Mouse (Mus musculus) heart, embryonic 14.5 days (tissue): ENCODE data around the gene Tmem240. TPM values are rescaled to one million over a fixed set of nuclear protein-coding genes. Genes with fewer than 3 reads are reported as not detected.
A peak's percentile ranks its signal among the peaks of the same experiment; 100 is the strongest.

Experiments
- ATAC-seq: fragments of 200-750 bp; cut with Nextera tagmentation; 2 replicates; pipeline ENCODE4 v1.8.0; 2017; ENCODE audit warnings: low read depth, moderate TSS enrichment; ENCODE audit not compliant: insufficient number of reproducible peaks, insufficient read depth, low FRiP score
- H3K27ac ChIP-seq, 2 experiments: fragments of 200-500 bp in 1 of 2; fragments of 300-500 bp in 1 of 2; sonication (generic) in 1 of 2; replicated peaks in 1 of 2; 2 replicates each; pipeline ENCODE4 v1.5.1; 2012 to 2014; ENCODE audit warnings: low read depth in 2 of 2, low read length in 2 of 2, control low read depth in 1 of 2, mild to moderate bottlenecking in 1 of 2, mixed read lengths in 1 of 2; ENCODE audit not compliant: control insufficient read depth in 1 of 2, insufficient read depth in 1 of 2
- H3K27me3 ChIP-seq: fragments of 300-500 bp; sonication (generic); 2 replicates; pipeline ENCODE4 v1.6.1; 2014; ENCODE audit warnings: mild to moderate bottlenecking, low read length, control low read depth; ENCODE audit not compliant: control insufficient read depth, insufficient read depth
- H3K36me3 ChIP-seq: fragments of 300-500 bp; sonication (generic); 2 replicates; pipeline ENCODE4 v1.6.1; 2014; ENCODE audit warnings: mild to moderate bottlenecking, control low read depth, low read length, mixed read lengths; ENCODE audit not compliant: control insufficient read depth, insufficient read depth
- H3K4me1 ChIP-seq, 2 experiments: fragments of 200-500 bp in 1 of 2; fragments of 300-500 bp in 1 of 2; sonication (generic) in 1 of 2; 2 replicates each; pipeline ENCODE4 v1.6.1; 2012 to 2014; ENCODE audit warnings: low read length in 2 of 2, control low read depth in 1 of 2, mixed read lengths in 1 of 2; ENCODE audit not compliant: control insufficient read depth in 2 of 2, insufficient read depth in 2 of 2
- H3K4me2 ChIP-seq: fragments of 300-500 bp; sonication (generic); 2 replicates; pipeline ENCODE4 v1.6.1; 2014; ENCODE audit warnings: mild to moderate bottlenecking, low read length
- H3K4me3 ChIP-seq, 2 experiments: fragments of 200-500 bp in 1 of 2; fragments of 300-500 bp in 1 of 2; sonication (generic) in 1 of 2; 2 replicates each; pipeline ENCODE4 v1.5.1; 2012 to 2014; ENCODE audit warnings: low read length in 2 of 2, mild to moderate bottlenecking in 2 of 2, control low read depth in 1 of 2, low read depth in 1 of 2, moderate library complexity in 1 of 2; ENCODE audit not compliant: control insufficient read depth in 1 of 2, insufficient read depth in 1 of 2
- H3K9ac ChIP-seq: fragments of 300-500 bp; sonication (generic); 2 replicates; pipeline ENCODE4 v1.6.1; 2014; ENCODE audit warnings: mild to moderate bottlenecking, low read length
- H3K9me3 ChIP-seq: fragments of 300-500 bp; sonication (generic); 2 replicates; pipeline ENCODE4 v1.6.1; 2016; ENCODE audit warnings: low read length, control low read depth; ENCODE audit not compliant: control insufficient read depth
- WGBS: fragments of 180-500 bp; shearing (Covaris S2); extraction: QIAGEN DNeasy Blood & Tissue Kit; methylation state at CpG from one replicate; pipeline ENCODE4 v1.1.7; 2014; 5-methylcytosine and 5-hydroxymethylcytosine counted together
- polyA plus RNA-seq: library from polyadenylated mRNA; unstranded; fragments of >200 nt; fragmentation: Nextera tagmentation; extraction: Ambion mirVana; gene quantifications from 2 replicates; pipeline ENCODE4 v1.2.1, GENCODE M21; 2014

Gene Tmem240
- polyA plus RNA-seq, 1 experiment from 2014 or later, result 0.28 TPM

GRCm38 (mm10) chr4:155761356-155762099 lies 26.9 kb downstream of the Tmem240 start:
- peak overlapping the region; percentile 83 for H3K9ac ChIP-seq
- peak overlapping the region in 1 of 2 experiments; percentile 48; a peak in 2 of 4 replicates for H3K27ac ChIP-seq
- peak overlapping the region; percentile 63 to 85 for H3K4me3 ChIP-seq
- peak overlapping the region; percentile 97 for H3K4me2 ChIP-seq
- H3K36me3 ChIP-seq, result peaks cover 16% of the 10 kb centered on the region
- ATAC-seq, result no peak
- no peaks in the 10 kb centered on the region for H3K27me3 ChIP-seq
- H3K9me3 ChIP-seq, result no peaks in the 10 kb centered on the region
- peaks cover 12 to 35% of the 10 kb centered on the region in 2 experiments for H3K4me1 ChIP-seq
- WGBS, result 3% methylated on average over 28 of the region's 28 CpGs

GRCm38 (mm10) chr4:155762357-155762756 lies 27.8 kb downstream of the Tmem240 start:
- 78% methylated on average over 3 of the region's 3 CpGs for WGBS
- no peak for ATAC-seq
- Histone ChIP-seq H3K27me3 (no peaks in the 10 kb centered on the region), H3K36me3 (peaks cover 8% of the 10 kb centered on the region; the same call in 1 of the 2 replicates), H3K9me3 (no peaks in the 10 kb centered on the region), H3K4me1 (peaks cover 7 to 29% of the 10 kb centered on the region in 2 experiments), H3K27ac (no peak overlapping the region), H3K9ac (no peak overlapping the region), H3K4me3 (no peak overlapping the region), H3K4me2 (0 out of 2 replicates have a peak overlapping the region, but pooled peaks have one; percentile 97)

GRCm38 (mm10) chr4:155769496-155769879 lies 34.9 kb downstream of the Tmem240 start:
- Histone ChIP-seq H3K27ac (no peak overlapping the region; a peak in 1 of 4 replicates), H3K9ac (peak overlapping the region; percentile 88), H3K4me3 (peak overlapping the region in 1 of 2 experiments; percentile 63; a peak in 2 of 4 replicates), H3K4me1 (peaks cover 4 to 12% of the 10 kb centered on the region in 2 experiments; a peak in 3 of 4 replicates), H3K4me2 (peak overlapping the region; percentile 90), H3K36me3 (no peaks in the 10 kb centered on the region), H3K9me3 (no peaks in the 10 kb centered on the region), H3K27me3 (peaks cover 35% of the 10 kb centered on the region)
- 63% methylated on average over 5 of the region's 5 CpGs for WGBS
- no peak for ATAC-seq

- Histone ChIP-seq H3K36me3 (no peaks in the 10 kb centered on the region), H3K27ac (peak overlapping the region; percentile 20 to 75), H3K4me1 (peaks cover 8 to 17% of the 10 kb centered on the region in 2 experiments; a peak in 3 of 4 replicates), H3K27me3 (peaks cover 35% of the 10 kb centered on the region), H3K4me2 (peak overlapping the region; percentile 90), H3K9ac (peak overlapping the region; percentile 88), H3K9me3 (no peaks in the 10 kb centered on the region), H3K4me3 (peak overlapping the region; percentile 63)
- ATAC-seq, result peak; percentile 87
- WGBS, result under 1% methylated on average over 39 of the region's 39 CpGs
Measured at GRCm38 (mm10) chr4:155769880-155770512, 35.4 kb downstream of the Tmem240 start.

- H3K4me1 ChIP-seq, result peaks cover 14 to 24% of the 10 kb centered on the region in 2 experiments
- H3K27me3 ChIP-seq, result peaks cover 35% of the 10 kb centered on the region
- peak overlapping the region; percentile 90 for H3K4me2 ChIP-seq
- no peaks in the 10 kb centered on the region for H3K36me3 ChIP-seq
- ATAC-seq, result no peak
- H3K9me3 ChIP-seq, result no peaks in the 10 kb centered on the region
- no peak overlapping the region for H3K27ac ChIP-seq
- H3K4me3 ChIP-seq, result peak overlapping the region; percentile 63
- WGBS, result 46% methylated on average over 24 of the region's 24 CpGs
- H3K9ac ChIP-seq, result peak overlapping the region; percentile 88
Measured at GRCm38 (mm10) chr4:155770626-155771025, 36.0 kb downstream of the Tmem240 start.

GRCm38 (mm10) chr4:155771706-155772105 lies 37.1 kb downstream of the Tmem240 start:
- peaks cover 21 to 31% of the 10 kb centered on the region in 2 experiments for H3K4me1 ChIP-seq
- H3K9me3 ChIP-seq, result no peaks in the 10 kb centered on the region
- no peak overlapping the region for H3K27ac ChIP-seq
- H3K9ac ChIP-seq, result no peak overlapping the region
- 77% methylated on average over 2 of the region's 2 CpGs for WGBS
- no peak overlapping the region for H3K4me3 ChIP-seq
- H3K36me3 ChIP-seq, result no peaks in the 10 kb centered on the region
- no peak for ATAC-seq
- peaks cover 35% of the 10 kb centered on the region for H3K27me3 ChIP-seq
- no peak overlapping the region for H3K4me2 ChIP-seq

GRCm38 (mm10) chr4:155772786-155773185 lies 38.2 kb downstream of the Tmem240 start:
- H3K4me1 ChIP-seq, result peaks cover 27 to 41% of the 10 kb centered on the region in 2 experiments
- H3K4me3 ChIP-seq, result no peak overlapping the region
- peaks cover 35% of the 10 kb centered on the region for H3K27me3 ChIP-seq
- H3K27ac ChIP-seq, result no peak overlapping the region
- no peak for ATAC-seq
- H3K9ac ChIP-seq, result no peak overlapping the region
- H3K36me3 ChIP-seq, result no peaks in the 10 kb centered on the region
- WGBS, result 79% methylated on average over 13 of the region's 13 CpGs
- no peak overlapping the region for H3K4me2 ChIP-seq
- H3K9me3 ChIP-seq, result no peaks in the 10 kb centered on the region
